Mouse (Mus musculus) hindbrain, embryonic 10.5 days (tissue): ENCODE data around the gene Hipk2. TPM values are rescaled to one million over a fixed set of nuclear protein-coding genes. Genes with fewer than 3 reads are reported as not detected.

Experiments
- DNase-seq: peaks from one replicate; pipeline ENCODE4 v3.0.0-alpha.2; 2017; ENCODE audit warnings: low spot score
- H3K27ac ChIP-seq: fragments of 300-500 bp; sonication (generic); 2 replicates; pipeline ENCODE4 v1.5.1; 2016; ENCODE audit warnings: mild to moderate bottlenecking, moderate library complexity
- H3K27me3 ChIP-seq: fragments of 300-500 bp; sonication (generic); 2 replicates; pipeline ENCODE4 v1.6.1; 2016; ENCODE audit warnings: mild to moderate bottlenecking; ENCODE audit not compliant: poor library complexity, insufficient read depth, severe bottlenecking
- H3K36me3 ChIP-seq: fragments of 300-500 bp; sonication (generic); 2 replicates; pipeline ENCODE4 v1.6.1; 2016; ENCODE audit warnings: mild to moderate bottlenecking, moderate library complexity
- H3K4me1 ChIP-seq: fragments of 300-500 bp; sonication (generic); replicated peaks from 2 replicates; pipeline ENCODE4 v1.6.1; 2016; ENCODE audit warnings: mild to moderate bottlenecking
- H3K4me3 ChIP-seq: fragments of 300-500 bp; sonication (generic); 2 replicates; pipeline ENCODE4 v1.5.1; 2016; ENCODE audit warnings: mild to moderate bottlenecking, moderate library complexity
- H3K9me3 ChIP-seq: fragments of 300-500 bp; sonication (generic); 2 replicates; pipeline ENCODE4 v1.6.1; 2016; ENCODE audit warnings: mild to moderate bottlenecking, moderate library complexity
- WGBS: fragments of 180-500 bp; shearing (Covaris S2); methylation state at CpG from one replicate; pipeline ENCODE4 v1.1.7; 2016; 5-methylcytosine and 5-hydroxymethylcytosine counted together
- polyA plus RNA-seq: library from polyadenylated mRNA; unstranded; fragments of >200 nt; fragmentation: Nextera tagmentation; extraction: Ambion mirVana; gene quantifications from 2 replicates; pipeline ENCODE4 v1.2.1, GENCODE M21; 2016

Gene Hipk2
- polyA plus RNA-seq, 1 experiment from 2014 or later: 29.6 TPM

- Histone ChIP-seq H3K36me3 (peaks cover 19% of the 10 kb centered on the region), H3K27me3 (no peaks in the 10 kb centered on the region), H3K4me1 (peaks cover 22% of the 10 kb centered on the region), H3K27ac (no peak overlapping the region), H3K9me3 (no peaks in the 10 kb centered on the region), H3K4me3 (no peak overlapping the region)
- no peak for DNase-seq
- 82% methylated on average over 2 of the region's 2 CpGs for WGBS
Measured at GRCm38 (mm10) chr6:38834727-38835126, 41.2 kb downstream of the Hipk2 start.

- no peaks in the 10 kb centered on the region for H3K9me3 ChIP-seq
- WGBS: 94% methylated on average over 3 of the region's 3 CpGs
- H3K4me1 ChIP-seq: peaks cover 23% of the 10 kb centered on the region
- H3K27me3 ChIP-seq: no peaks in the 10 kb centered on the region
- DNase-seq: no peak
- H3K4me3 ChIP-seq: no peak overlapping the region
- H3K27ac ChIP-seq: no peak overlapping the region
- H3K36me3 ChIP-seq: peaks cover 12% of the 10 kb centered on the region
Measured at GRCm38 (mm10) chr6:38833721-38834120, 42.2 kb downstream of the Hipk2 start.

GRCm38 (mm10) chr6:38829452-38829851 lies 46.5 kb downstream of the Hipk2 start:
- H3K36me3 ChIP-seq: peaks cover 13% of the 10 kb centered on the region; the same call in 1 of the 2 replicates
- H3K27ac ChIP-seq: no peak overlapping the region
- H3K4me1 ChIP-seq: 0 out of 2 replicates have a peak, but pooled peaks cover 12% of the 10 kb centered on the region
- 78% methylated on average over 3 of the region's 3 CpGs for WGBS
- DNase-seq: no peak
- H3K9me3 ChIP-seq: no peaks in the 10 kb centered on the region
- no peaks in the 10 kb centered on the region for H3K27me3 ChIP-seq
- H3K4me3 ChIP-seq: no peak overlapping the region

- 92% methylated on average over 2 of the region's 2 CpGs for WGBS
- no peak overlapping the region for H3K27ac ChIP-seq
Measured at GRCm38 (mm10) chr6:38828211-38828610, 47.8 kb downstream of the Hipk2 start.

GRCm38 (mm10) chr6:38827435-38827834 lies 48.5 kb downstream of the Hipk2 start:
- peaks cover 19% of the 10 kb centered on the region; the same call in 1 of the 2 replicates for H3K36me3 ChIP-seq
- no peaks in the 10 kb centered on the region for H3K9me3 ChIP-seq
- WGBS: 84% methylated on average over 5 of the region's 5 CpGs
- H3K4me3 ChIP-seq: no peak overlapping the region
- H3K27me3 ChIP-seq: no peaks in the 10 kb centered on the region
- H3K4me1 ChIP-seq: 0 out of 2 replicates have a peak, but pooled peaks cover 2% of the 10 kb centered on the region
- no peak for DNase-seq
- H3K27ac ChIP-seq: no peak overlapping the region

More at GRCm38 (mm10) chr6:38828211-38828610, 47.8 kb downstream of the Hipk2 start:
- DNase-seq: no peak
- Histone ChIP-seq H3K4me1 (0 out of 2 replicates have a peak, but pooled peaks cover 4% of the 10 kb centered on the region), H3K36me3 (peaks cover 13% of the 10 kb centered on the region; the same call in 1 of the 2 replicates), H3K4me3 (no peak overlapping the region), H3K27me3 (no peaks in the 10 kb centered on the region), H3K9me3 (no peaks in the 10 kb centered on the region)

GRCm38 (mm10) chr6:38826857-38827256 lies 49.1 kb downstream of the Hipk2 start:
- H3K4me3 ChIP-seq: no peak overlapping the region
- H3K4me1 ChIP-seq: 0 out of 2 replicates have a peak, but pooled peaks cover 2% of the 10 kb centered on the region
- H3K27me3 ChIP-seq: no peaks in the 10 kb centered on the region
- 87% methylated on average over 3 of the region's 3 CpGs for WGBS
- no peaks in the 10 kb centered on the region for H3K9me3 ChIP-seq
- H3K27ac ChIP-seq: no peak overlapping the region
- H3K36me3 ChIP-seq: peaks cover 20% of the 10 kb centered on the region; the same call in 1 of the 2 replicates
- no peak for DNase-seq

- H3K36me3 ChIP-seq: peaks cover 18% of the 10 kb centered on the region; the same call in 1 of the 2 replicates
Measured at GRCm38 (mm10) chr6:38825886-38826285, 50.1 kb downstream of the Hipk2 start.

GRCm38 (mm10) chr6:38823827-38824226 lies 52.1 kb downstream of the Hipk2 start:
- Histone ChIP-seq H3K4me3 (no peak overlapping the region), H3K4me1 (0 out of 2 replicates have a peak, but pooled peaks cover 2% of the 10 kb centered on the region), H3K9me3 (no peaks in the 10 kb centered on the region), H3K36me3 (peaks cover 25% of the 10 kb centered on the region), H3K27ac (no peak overlapping the region), H3K27me3 (no peaks in the 10 kb centered on the region)
- no peak for DNase-seq

More at GRCm38 (mm10) chr6:38825886-38826285, 50.1 kb downstream of the Hipk2 start:
- Histone ChIP-seq H3K27ac (no peak overlapping the region), H3K9me3 (no peaks in the 10 kb centered on the region), H3K27me3 (no peaks in the 10 kb centered on the region), H3K4me1 (0 out of 2 replicates have a peak, but pooled peaks cover 2% of the 10 kb centered on the region), H3K4me3 (no peak overlapping the region)
- no peak for DNase-seq

GRCm38 (mm10) chr6:38823164-38823563 lies 52.8 kb downstream of the Hipk2 start:
- DNase-seq: no peak
- 93% methylated on average over 4 of the region's 4 CpGs for WGBS
- Histone ChIP-seq H3K9me3 (no peaks in the 10 kb centered on the region), H3K27me3 (no peaks in the 10 kb centered on the region), H3K36me3 (peaks cover 32% of the 10 kb centered on the region), H3K4me1 (no peaks in the 10 kb centered on the region), H3K4me3 (no peak overlapping the region), H3K27ac (no peak overlapping the region)

- H3K9me3 ChIP-seq: no peaks in the 10 kb centered on the region
- no peaks in the 10 kb centered on the region for H3K4me1 ChIP-seq
- peaks cover 37% of the 10 kb centered on the region for H3K36me3 ChIP-seq
- no peak overlapping the region for H3K4me3 ChIP-seq
- no peaks in the 10 kb centered on the region for H3K27me3 ChIP-seq
- H3K27ac ChIP-seq: no peak overlapping the region
- WGBS: 93% methylated on average over 2 of the region's 2 CpGs
- DNase-seq: no peak
Measured at GRCm38 (mm10) chr6:38821686-38822085, 54.3 kb downstream of the Hipk2 start.

GRCm38 (mm10) chr6:38820862-38821261 lies 55.1 kb downstream of the Hipk2 start:
- no peak for DNase-seq
- Histone ChIP-seq H3K4me3 (no peak overlapping the region), H3K4me1 (no peaks in the 10 kb centered on the region), H3K27me3 (no peaks in the 10 kb centered on the region), H3K36me3 (peaks cover 45% of the 10 kb centered on the region), H3K27ac (no peak overlapping the region), H3K9me3 (no peaks in the 10 kb centered on the region)
- WGBS: 83% methylated on average over 1 of the region's 1 CpGs

GRCm38 (mm10) chr6:38816216-38816615 lies 59.7 kb downstream of the Hipk2 start:
- no peak for DNase-seq
- WGBS: 93% methylated on average over 1 of the region's 1 CpGs
- H3K27me3 ChIP-seq: no peaks in the 10 kb centered on the region
- H3K27ac ChIP-seq: no peak overlapping the region
- no peaks in the 10 kb centered on the region for H3K9me3 ChIP-seq
- H3K4me1 ChIP-seq: no peaks in the 10 kb centered on the region
- no peak overlapping the region for H3K4me3 ChIP-seq
- peaks cover 74% of the 10 kb centered on the region for H3K36me3 ChIP-seq

- Histone ChIP-seq H3K27me3 (no peaks in the 10 kb centered on the region), H3K36me3 (peaks cover 80% of the 10 kb centered on the region)
Measured at GRCm38 (mm10) chr6:38815582-38815981, 60.4 kb downstream of the Hipk2 start.

GRCm38 (mm10) chr6:38814690-38815089 lies 61.3 kb downstream of the Hipk2 start:
- Histone ChIP-seq H3K27me3 (no peaks in the 10 kb centered on the region), H3K9me3 (no peaks in the 10 kb centered on the region), H3K36me3 (peaks cover 89% of the 10 kb centered on the region), H3K4me1 (no peaks in the 10 kb centered on the region), H3K4me3 (no peak overlapping the region), H3K27ac (no peak overlapping the region)
- no peak for DNase-seq
- WGBS: 98% methylated on average over 2 of the region's 2 CpGs

More at GRCm38 (mm10) chr6:38815582-38815981, 60.4 kb downstream of the Hipk2 start:
- no peak for DNase-seq
- H3K9me3 ChIP-seq: no peaks in the 10 kb centered on the region
- H3K4me1 ChIP-seq: no peaks in the 10 kb centered on the region
- no peak overlapping the region for H3K27ac ChIP-seq
- WGBS: 88% methylated on average over 2 of the region's 2 CpGs
- H3K4me3 ChIP-seq: no peak overlapping the region
